Mouse (Mus musculus): ENCODE results near the gene Col4a1.

Gene Col4a1

GRCm38 (mm10) chr8:11230277-11230676, 82.3 kb downstream of the Col4a1 start:
- no peak for DNase-seq (ENCODE audit: low read depth)

GRCm38 (mm10) chr8:11227421-11227820, 85.2 kb downstream of the Col4a1 start:
- no peak for DNase-seq (ENCODE audit: low read depth)

GRCm38 (mm10) chr8:11225577-11226434, 86.8 kb downstream of the Col4a1 start:
- DNase-seq (ENCODE audit: low read depth), result no peak

DNA sequence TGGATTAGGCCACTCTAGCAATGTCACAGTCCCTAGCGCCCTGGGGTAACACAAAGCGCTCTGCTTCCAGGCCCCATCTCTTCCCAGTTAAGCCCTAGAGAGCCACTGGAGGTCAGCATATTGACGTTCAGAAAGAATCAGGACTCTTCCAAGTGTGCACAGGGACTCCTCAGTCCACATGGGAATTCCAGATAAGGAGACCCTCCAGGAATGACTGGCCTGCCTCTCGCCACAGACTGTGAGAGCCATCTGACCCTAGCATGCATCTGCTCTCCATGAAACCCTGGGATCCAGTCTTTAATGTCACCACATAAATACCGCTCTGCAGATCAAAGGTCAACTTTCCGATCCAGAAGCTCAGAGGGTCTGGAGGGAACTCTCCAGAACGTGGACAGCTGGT, 88.4 kb downstream of the Col4a1 start:
- no peak for DNase-seq (ENCODE audit: low read depth)

GRCm38 (mm10) chr8:11221353-11221752, 91.3 kb downstream of the Col4a1 start:
- DNase-seq (ENCODE audit: low read depth), result no peak

GRCm38 (mm10) chr8:11219282-11219681, 93.3 kb downstream of the Col4a1 start:
- no peak for DNase-seq (ENCODE audit: low read depth)

GRCm38 (mm10) chr8:11215231-11215630, 97.4 kb downstream of the Col4a1 start:
- DNase-seq (ENCODE audit: low read depth), result peak; percentile 86

- peak; percentile 22 for DNase-seq (ENCODE audit: low read depth)
Observed at GRCm38 (mm10) chr8:11206509-11206908, 106.1 kb downstream of the Col4a1 start.

DNA sequence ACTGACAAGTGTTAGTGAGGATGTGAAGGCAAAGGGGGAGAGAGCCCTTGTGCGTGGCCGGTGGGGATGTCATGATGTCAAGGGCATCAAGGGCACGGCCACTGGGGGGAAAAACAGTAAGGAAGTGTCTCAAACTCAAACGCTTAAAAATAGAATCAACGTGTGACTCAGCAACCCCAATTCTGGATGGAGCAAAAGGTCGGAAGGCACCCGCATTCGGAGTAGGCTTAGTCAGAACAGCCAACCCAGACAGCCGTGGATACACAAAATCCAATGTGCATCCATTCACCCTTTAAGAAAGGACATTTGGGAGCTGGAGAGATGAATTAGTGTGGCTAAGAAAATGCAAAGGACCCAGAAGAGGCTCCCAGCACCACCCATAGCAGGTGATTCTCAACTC, 107.1 kb downstream of the Col4a1 start:
- peak; percentile 56 for DNase-seq (ENCODE audit: low read depth)

DNA sequence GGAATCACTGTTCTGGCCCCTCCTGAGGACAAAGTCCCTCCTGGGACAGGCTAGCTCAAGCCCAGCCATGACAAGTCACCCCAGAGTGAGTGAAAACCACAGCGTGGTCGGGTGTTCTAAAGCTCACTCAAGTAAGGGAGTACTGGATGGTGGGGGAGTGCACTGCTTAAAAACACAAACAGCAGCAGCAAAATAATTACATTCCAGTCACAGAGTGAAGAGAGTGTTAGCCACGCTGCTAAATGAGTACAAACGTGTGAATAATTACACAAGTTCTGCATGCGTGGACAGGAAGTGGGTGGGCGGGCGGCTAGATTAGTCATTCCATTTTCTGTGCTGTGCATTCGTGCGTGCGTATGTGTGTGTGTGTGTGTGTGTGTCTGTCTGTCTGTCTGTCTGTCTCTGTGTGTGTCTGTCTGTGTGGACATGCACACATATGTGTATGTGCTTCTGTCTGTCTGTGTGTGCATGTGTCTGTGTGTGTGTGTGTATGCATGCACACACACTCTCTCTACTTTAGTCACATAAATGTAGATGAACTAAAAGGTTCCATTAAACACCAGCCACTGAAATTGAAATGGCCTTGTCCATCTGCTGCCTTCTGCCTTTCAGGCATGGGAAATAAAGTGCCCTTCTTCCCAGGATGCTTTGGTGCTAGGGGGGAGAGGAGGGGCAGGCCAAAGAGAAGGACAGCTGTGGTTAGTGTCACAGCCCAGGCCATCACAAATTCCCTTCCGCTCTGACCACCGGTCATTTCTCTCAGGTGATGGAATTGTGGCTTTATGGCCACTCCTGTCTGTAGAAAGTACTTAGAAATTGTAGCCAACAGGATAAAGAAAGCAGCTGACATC, 109.1 kb downstream of the Col4a1 start:
- peak; percentile 55 for DNase-seq (ENCODE audit: low read depth)

- DNase-seq (ENCODE audit: low read depth), result peak; percentile 20
Observed at GRCm38 (mm10) chr8:11198650-11199049, 114.0 kb downstream of the Col4a1 start.

- no peak for DNase-seq (ENCODE audit: low read depth)
Observed at GRCm38 (mm10) chr8:11197988-11198387, 114.6 kb downstream of the Col4a1 start.

DNA sequence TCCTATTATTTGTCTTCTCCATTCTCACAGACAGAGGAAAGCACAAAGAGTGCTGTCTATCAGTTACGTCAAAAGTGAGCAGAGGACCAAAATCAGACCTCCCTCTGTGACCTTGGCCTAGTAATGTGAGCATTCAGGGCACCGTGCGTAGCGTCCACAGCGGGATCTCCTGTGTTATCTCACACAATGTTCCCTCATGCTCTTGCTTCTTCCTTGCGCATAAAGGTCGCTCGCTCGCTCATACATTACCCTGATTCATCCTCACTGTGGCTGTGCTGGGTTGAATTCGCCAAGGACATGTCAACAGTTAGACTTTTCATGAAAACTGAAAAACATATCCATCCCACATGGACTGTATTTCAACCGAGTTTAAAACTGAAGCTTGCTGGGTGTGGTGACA, 115.4 kb downstream of the Col4a1 start:
- DNase-seq (ENCODE audit: low read depth), result no peak

DNA sequence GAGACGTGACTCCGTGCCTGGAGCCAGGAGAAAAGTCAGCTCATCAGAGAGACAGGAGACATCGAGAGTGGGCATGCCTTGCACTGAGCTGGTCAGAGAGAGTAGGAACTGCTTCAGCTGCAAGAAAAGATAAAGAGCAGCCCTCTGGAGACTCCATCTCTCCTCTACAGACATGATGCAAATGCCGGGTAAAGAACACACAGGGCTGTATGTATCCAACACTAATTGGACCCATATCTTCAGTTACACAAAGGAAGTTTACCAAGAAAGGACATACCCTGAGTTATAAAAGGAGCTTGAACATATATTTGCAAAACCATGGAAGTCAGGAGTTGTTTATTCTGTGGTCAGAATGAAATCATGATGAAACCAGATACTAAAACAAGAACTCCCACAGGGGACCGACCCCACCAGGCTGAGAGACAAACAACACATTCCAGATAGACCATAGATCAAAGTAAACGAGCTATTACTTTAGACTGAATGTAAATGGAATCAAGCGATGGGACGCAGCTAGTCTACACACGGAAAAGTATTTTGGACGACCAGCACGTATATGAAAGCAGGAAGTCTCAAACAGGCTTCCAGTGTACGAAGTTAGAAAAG, 119.8 kb downstream of the Col4a1 start:
- no peak for DNase-seq (ENCODE audit: low read depth)

DNA sequence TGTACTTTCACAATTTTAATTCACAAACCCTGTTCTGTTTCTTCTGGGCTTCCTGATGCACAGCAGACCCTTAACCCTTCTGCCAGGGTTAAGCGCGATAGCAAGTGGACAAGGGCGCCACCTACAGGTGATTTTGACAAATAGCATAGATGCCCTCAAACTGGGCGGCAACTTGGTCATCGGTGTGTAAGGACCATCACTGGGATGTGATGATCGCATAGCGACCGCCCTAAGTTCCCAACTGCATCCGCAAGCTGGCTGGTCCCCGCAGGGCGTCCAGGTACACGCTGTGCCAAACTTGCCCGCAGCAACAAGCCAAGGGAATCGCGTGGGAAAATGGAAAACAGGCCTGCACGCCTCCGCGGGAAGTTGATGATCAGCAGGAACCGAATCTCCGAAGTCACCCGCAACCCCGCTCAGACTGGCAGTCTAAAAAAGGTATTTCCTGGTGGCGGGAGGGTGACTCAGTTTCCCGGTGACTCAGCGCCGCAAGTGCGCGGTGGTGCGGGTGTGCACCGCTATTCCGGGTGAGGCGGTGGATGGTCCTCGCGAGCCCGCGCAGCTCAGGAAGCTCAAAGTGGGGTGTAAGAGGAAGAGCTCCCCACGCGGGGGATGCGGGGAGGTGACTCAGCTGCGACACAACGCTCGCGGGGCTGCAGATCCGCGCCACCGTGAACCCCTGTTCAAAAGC, 124.9 kb downstream of the Col4a1 start:
- peak; percentile 58 for DNase-seq (ENCODE audit: low read depth)

GRCm38 (mm10) chr8:11186456-11186855, 126.2 kb downstream of the Col4a1 start:
- no peak for DNase-seq (ENCODE audit: low read depth)

GRCm38 (mm10) chr8:11185672-11186071, 127.0 kb downstream of the Col4a1 start:
- no peak for DNase-seq (ENCODE audit: low read depth)

- DNase-seq (ENCODE audit: low read depth), result no peak
Observed at GRCm38 (mm10) chr8:11183611-11184031, 129.0 kb downstream of the Col4a1 start.

DNA sequence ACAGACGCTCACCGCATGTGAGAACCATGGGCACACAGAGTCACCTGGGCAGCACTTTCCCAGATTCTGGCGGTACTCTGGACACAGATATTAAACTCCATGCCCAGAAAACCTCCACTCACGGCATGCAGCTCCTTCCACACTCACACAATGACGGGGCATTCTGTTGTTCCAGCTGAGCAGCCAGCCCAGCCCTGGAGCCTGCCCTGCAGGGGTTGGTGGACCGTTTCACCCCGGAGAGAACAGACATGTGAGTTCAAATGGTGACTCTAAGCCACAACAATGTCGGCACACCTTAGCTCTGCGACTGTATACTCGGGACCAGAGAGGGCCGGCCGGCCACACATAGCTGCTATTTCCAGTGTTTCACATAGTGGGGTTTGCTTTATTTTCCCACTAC, 130.0 kb downstream of the Col4a1 start:
- no peak for DNase-seq (ENCODE audit: low read depth)

- no peak for DNase-seq (ENCODE audit: low read depth)
Observed at GRCm38 (mm10) chr8:11182148-11182484, 130.5 kb downstream of the Col4a1 start.

DNA sequence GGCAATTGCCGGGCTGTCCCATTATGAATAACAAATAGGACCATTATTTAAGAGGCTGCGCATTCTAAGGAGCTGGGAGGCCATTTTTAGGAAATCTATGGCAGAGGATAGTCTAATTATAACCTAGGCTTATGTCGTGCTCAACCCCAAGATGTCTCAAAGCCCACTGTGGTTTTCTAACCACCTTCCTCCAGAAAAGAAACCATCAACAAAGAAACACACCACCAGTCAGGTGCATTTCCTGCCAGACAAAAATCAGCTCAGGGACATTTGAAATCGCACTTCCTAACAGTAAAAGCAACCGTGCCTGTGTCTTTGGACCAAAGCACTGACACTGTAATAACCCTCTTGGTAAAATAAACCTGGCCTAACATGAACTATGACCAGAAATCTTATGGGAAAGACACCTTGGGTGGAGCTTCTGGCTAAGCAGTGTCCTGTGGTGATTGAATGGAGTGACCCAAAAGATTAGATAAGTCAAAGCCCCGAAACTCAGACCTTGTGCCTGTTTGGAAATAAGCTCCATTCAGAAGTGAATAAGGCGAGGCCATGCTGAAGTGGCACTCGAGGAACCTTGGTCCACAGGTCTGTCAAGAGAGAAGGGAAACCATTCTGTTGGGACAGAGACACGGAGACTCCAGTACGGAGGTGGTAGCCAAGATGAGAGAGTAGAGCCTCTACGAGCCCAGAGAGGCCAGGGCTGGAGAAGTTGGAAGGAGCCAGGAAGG, 131.0 kb downstream of the Col4a1 start:
- no peak for DNase-seq (ENCODE audit: low read depth)
